Mouse (Mus musculus): ENCODE results near the gene Prss21. TPM values are rescaled to one million over a fixed set of nuclear protein-coding genes. Genes with fewer than 3 reads are reported as not detected.

The Prss21 gene
- polyA plus RNA-seq (2015; fragmentation: Nextera tagmentation; extraction: Ambion mirVana), result not detected in 2 replicates

- no peak within 1 kb of the TSS for H3K27ac ChIP-seq (ENCODE audit: low read length)
- no peaks in the 10 kb centered on the region for H3K4me1 ChIP-seq (ENCODE audit: insufficient read depth, low read length)
- no peak for ATAC-seq (ENCODE audit: low FRiP score, low TSS enrichment)
- no peaks in the 10 kb centered on the region for H3K9me3 ChIP-seq (ENCODE audit: low read length)
- WGBS, result 84% methylated on average over 15 of the region's 15 CpGs
- H3K4me2 ChIP-seq (replicated peaks; ENCODE audit: low read depth, low read length), result no peak within 1 kb of the TSS
- no peak within 1 kb of the TSS for H3K9ac ChIP-seq (replicated peaks; ENCODE audit: low read length)
- H3K4me3 ChIP-seq (ENCODE audit: low read length), result no peak within 1 kb of the TSS
- H3K36me3 ChIP-seq (ENCODE audit: insufficient read depth, low read length), result no peaks in the 10 kb centered on the region
- no peaks in the 10 kb centered on the region for H3K27me3 ChIP-seq (ENCODE audit: insufficient read depth, low read length)
Measured at GRCm38 (mm10) chr17:23867756-23868155, at the start of gene Prss21. TSS of gene Prss21 (plus strand) at chr17:23868056.

DNA sequence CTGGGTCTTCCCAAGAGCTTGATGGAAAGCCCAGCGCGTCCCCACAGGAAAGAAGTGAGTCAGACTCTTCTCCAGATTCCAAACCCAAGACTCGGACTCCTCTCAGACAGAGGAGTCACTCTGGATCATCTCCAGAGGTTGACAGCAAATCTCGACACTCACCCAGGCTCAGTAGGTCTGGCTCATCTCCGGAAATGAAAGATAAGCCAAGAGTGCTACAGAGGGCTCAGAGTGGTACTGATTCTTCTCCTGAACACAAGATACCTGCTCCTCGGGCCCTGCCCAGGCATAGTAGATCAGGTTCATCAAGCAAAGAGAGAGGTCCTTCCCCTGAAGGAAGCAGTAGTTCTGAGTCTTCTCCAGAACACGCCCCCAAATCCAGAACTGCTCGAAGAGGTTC is 49.3 kb upstream of the Prss21 start:
- Histone ChIP-seq H3K4me3 (ENCODE audit: low read length) (no peak overlapping the region), H3K4me2 (replicated peaks; ENCODE audit: low read depth, low read length) (no peak overlapping the region), H3K9ac (replicated peaks; ENCODE audit: low read length) (no peak overlapping the region), H3K4me1 (ENCODE audit: insufficient read depth, low read length) (no peaks in the 10 kb centered on the region), H3K27me3 (ENCODE audit: insufficient read depth, low read length) (no peaks in the 10 kb centered on the region), H3K27ac (ENCODE audit: low read length) (no peak overlapping the region), H3K36me3 (ENCODE audit: insufficient read depth, low read length) (peaks cover 96% of the 10 kb centered on the region), H3K9me3 (ENCODE audit: low read length) (peaks cover 53% of the 10 kb centered on the region)
- over 99% methylated on average over 8 of the region's 8 CpGs for WGBS
- no peak for ATAC-seq (ENCODE audit: low FRiP score, low TSS enrichment)

- H3K27me3 ChIP-seq (ENCODE audit: insufficient read depth, low read length), result no peaks in the 10 kb centered on the region
- ATAC-seq (ENCODE audit: low FRiP score, low TSS enrichment), result no peak
- WGBS, result 98% methylated on average over 25 of the region's 25 CpGs
- H3K9ac ChIP-seq (replicated peaks; ENCODE audit: low read length), result no peak overlapping the region
- H3K4me3 ChIP-seq (ENCODE audit: low read length), result no peak overlapping the region
- H3K9me3 ChIP-seq (ENCODE audit: low read length), result peaks cover 53% of the 10 kb centered on the region
- no peak overlapping the region for H3K27ac ChIP-seq (ENCODE audit: low read length)
- no peak overlapping the region for H3K4me2 ChIP-seq (replicated peaks; ENCODE audit: low read depth, low read length)
- no peaks in the 10 kb centered on the region for H3K4me1 ChIP-seq (ENCODE audit: insufficient read depth, low read length)
- peaks cover 97% of the 10 kb centered on the region for H3K36me3 ChIP-seq (ENCODE audit: insufficient read depth, low read length)
Measured at GRCm38 (mm10) chr17:23819235-23819634, 48.6 kb upstream of the Prss21 start.

DNA sequence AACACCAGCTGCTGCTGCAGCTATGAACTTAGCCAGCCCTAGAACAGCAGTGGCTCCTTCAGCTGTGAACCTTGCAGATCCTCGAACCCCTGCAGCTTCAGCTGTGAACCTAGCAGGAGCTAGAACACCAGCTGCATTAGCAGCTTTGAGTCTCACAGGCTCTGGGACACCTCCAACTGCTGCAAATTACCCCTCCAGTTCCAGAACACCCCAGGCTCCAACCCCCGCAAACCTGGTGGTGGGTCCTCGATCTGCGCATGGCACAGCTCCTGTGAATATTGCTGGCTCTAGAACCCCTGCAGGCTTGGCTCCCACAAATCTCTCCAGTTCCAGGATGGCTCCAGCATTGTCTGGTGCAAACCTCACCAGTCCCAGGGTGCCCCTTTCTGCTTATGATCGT is 47.1 kb upstream of the Prss21 start:
- no peak overlapping the region for H3K9ac ChIP-seq (replicated peaks; ENCODE audit: low read length)
- no peaks in the 10 kb centered on the region for H3K27me3 ChIP-seq (ENCODE audit: insufficient read depth, low read length)
- no peak overlapping the region for H3K4me3 ChIP-seq (ENCODE audit: low read length)
- ATAC-seq (ENCODE audit: low FRiP score, low TSS enrichment), result no peak
- WGBS, result 96% methylated on average over 5 of the region's 5 CpGs
- H3K9me3 ChIP-seq (ENCODE audit: low read length), result peaks cover 45% of the 10 kb centered on the region
- H3K4me2 ChIP-seq (replicated peaks; ENCODE audit: low read depth, low read length), result no peak overlapping the region
- H3K27ac ChIP-seq (ENCODE audit: low read length), result no peak overlapping the region
- H3K4me1 ChIP-seq (ENCODE audit: insufficient read depth, low read length), result no peaks in the 10 kb centered on the region
- H3K36me3 ChIP-seq (ENCODE audit: insufficient read depth, low read length), result peaks cover 99% of the 10 kb centered on the region

DNA sequence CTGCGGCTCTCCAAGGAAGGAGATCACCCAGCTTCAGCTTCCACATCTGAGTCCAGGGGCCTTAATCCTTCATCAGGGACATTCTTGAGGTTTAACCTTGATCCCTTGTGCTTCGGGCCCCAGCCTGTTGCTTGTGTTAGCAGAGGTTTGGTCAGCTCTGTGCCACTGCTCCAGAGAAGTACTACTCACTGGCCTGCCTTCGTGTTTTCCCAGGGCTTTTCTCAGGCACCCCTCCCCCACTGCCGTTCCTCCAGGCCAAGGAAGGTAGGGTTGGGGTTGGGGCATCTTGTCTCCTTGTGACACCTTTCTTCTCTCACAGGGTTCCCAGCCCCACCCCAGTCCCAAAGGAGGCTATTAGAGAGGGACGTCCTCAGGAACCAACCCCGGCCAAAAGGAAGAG is 45.8 kb upstream of the Prss21 start:
- WGBS, result 81% methylated on average over 6 of the region's 6 CpGs
- no peak overlapping the region for H3K4me2 ChIP-seq (replicated peaks; ENCODE audit: low read depth, low read length)
- no peak overlapping the region for H3K9ac ChIP-seq (replicated peaks; ENCODE audit: low read length)
- H3K9me3 ChIP-seq (ENCODE audit: low read length), result peaks cover 31% of the 10 kb centered on the region
- no peak overlapping the region for H3K27ac ChIP-seq (ENCODE audit: low read length)
- no peak overlapping the region for H3K4me3 ChIP-seq (ENCODE audit: low read length)
- peaks cover under 1% of the 10 kb centered on the region; the same call in 1 of the 2 replicates for H3K4me1 ChIP-seq (ENCODE audit: insufficient read depth, low read length)
- H3K36me3 ChIP-seq (ENCODE audit: insufficient read depth, low read length), result peaks cover 96% of the 10 kb centered on the region
- no peaks in the 10 kb centered on the region for H3K27me3 ChIP-seq (ENCODE audit: insufficient read depth, low read length)
- no peak for ATAC-seq (ENCODE audit: low FRiP score, low TSS enrichment)

- H3K27ac ChIP-seq (ENCODE audit: low read length), result no peak overlapping the region
- no peaks in the 10 kb centered on the region for H3K27me3 ChIP-seq (ENCODE audit: insufficient read depth, low read length)
- H3K4me3 ChIP-seq (ENCODE audit: low read length), result no peak overlapping the region
- H3K9ac ChIP-seq (replicated peaks; ENCODE audit: low read length), result no peak overlapping the region
- peaks cover 10% of the 10 kb centered on the region for H3K4me1 ChIP-seq (ENCODE audit: insufficient read depth, low read length)
- H3K4me2 ChIP-seq (replicated peaks; ENCODE audit: low read depth, low read length), result no peak overlapping the region
- peaks cover 91% of the 10 kb centered on the region for H3K36me3 ChIP-seq (ENCODE audit: insufficient read depth, low read length)
- ATAC-seq (ENCODE audit: low FRiP score, low TSS enrichment), result no peak
- peaks cover 22% of the 10 kb centered on the region for H3K9me3 ChIP-seq (ENCODE audit: low read length)
- 76% methylated on average over 16 of the region's 16 CpGs for WGBS
Measured at GRCm38 (mm10) chr17:23823018-23823417, 44.8 kb upstream of the Prss21 start.

GRCm38 (mm10) chr17:23823614-23824013 is 44.2 kb upstream of the Prss21 start:
- 93% methylated on average over 12 of the region's 12 CpGs for WGBS
- H3K4me1 ChIP-seq (ENCODE audit: insufficient read depth, low read length), result peaks cover 11% of the 10 kb centered on the region
- no peak overlapping the region for H3K4me2 ChIP-seq (replicated peaks; ENCODE audit: low read depth, low read length)
- H3K4me3 ChIP-seq (ENCODE audit: low read length), result no peak overlapping the region
- no peak for ATAC-seq (ENCODE audit: low FRiP score, low TSS enrichment)
- peaks cover 16% of the 10 kb centered on the region for H3K9me3 ChIP-seq (ENCODE audit: low read length)
- H3K36me3 ChIP-seq (ENCODE audit: insufficient read depth, low read length), result peaks cover 85% of the 10 kb centered on the region
- H3K9ac ChIP-seq (replicated peaks; ENCODE audit: low read length), result no peak overlapping the region
- H3K27ac ChIP-seq (ENCODE audit: low read length), result no peak overlapping the region
- no peaks in the 10 kb centered on the region for H3K27me3 ChIP-seq (ENCODE audit: insufficient read depth, low read length)

DNA sequence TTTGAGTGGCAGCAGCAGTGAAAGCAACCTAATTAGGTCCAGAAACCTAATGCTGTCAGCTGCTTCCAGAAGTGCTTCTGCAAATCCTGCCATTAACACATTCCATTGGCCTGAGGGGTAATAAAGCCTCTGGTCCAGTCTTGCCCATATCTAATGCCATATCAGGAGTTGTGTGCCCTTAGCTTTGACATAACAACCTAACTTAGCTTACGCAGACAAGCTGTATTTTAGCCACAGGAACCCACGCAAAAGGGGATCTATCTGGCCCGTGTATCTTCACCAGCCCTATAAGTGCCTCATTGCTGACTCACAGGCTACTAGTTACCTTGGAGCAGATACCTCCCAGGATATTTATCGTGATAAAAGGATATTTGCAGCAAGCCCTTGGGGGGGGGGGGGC is 42.3 kb upstream of the Prss21 start:
- Histone ChIP-seq H3K4me3 (ENCODE audit: low read length) (no peak overlapping the region), H3K4me1 (ENCODE audit: insufficient read depth, low read length) (peaks cover 11% of the 10 kb centered on the region), H3K9me3 (ENCODE audit: low read length) (no peaks in the 10 kb centered on the region), H3K4me2 (replicated peaks; ENCODE audit: low read depth, low read length) (no peak overlapping the region), H3K36me3 (ENCODE audit: insufficient read depth, low read length) (peaks cover 65% of the 10 kb centered on the region), H3K27me3 (ENCODE audit: insufficient read depth, low read length) (no peaks in the 10 kb centered on the region), H3K9ac (replicated peaks; ENCODE audit: low read length) (no peak overlapping the region), H3K27ac (ENCODE audit: low read length) (no peak overlapping the region)
- WGBS, result 85% methylated on average over 4 of the region's 4 CpGs
- no peak for ATAC-seq (ENCODE audit: low FRiP score, low TSS enrichment)

DNA sequence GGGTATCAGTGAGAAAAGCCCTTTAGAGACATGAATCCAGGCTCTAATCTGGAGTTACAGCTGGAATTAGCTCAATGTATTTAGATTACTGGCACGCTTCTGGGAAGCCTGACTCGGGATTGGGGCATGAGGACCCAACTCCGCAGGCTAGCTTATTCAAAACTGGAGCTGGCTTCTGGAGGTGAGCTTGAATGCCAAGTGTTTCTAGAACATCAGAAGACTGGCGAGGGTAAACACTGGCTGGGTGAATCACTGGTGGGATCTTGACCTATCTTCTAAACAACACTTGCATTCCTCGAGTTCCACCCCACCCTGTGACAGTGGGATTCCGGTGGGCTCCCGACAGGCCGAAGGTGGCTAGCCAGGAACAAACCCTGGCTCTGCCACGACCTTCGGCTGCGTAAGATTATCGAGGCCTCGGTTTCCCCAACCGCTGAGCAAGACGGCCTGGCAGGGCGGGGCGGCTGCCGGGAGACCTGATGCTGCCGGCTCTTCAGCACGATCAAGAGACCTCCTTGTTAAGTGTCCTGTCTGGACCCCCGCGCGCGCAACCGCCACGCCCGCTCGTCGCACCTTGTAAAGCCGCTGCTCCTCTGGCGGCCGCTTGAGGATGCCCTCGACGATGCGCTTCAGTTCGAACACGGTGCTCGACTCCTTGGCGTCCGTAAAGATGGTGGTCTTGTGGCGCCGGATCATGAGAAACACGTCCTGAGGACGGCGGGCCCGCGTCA is 39.4 kb upstream of the Prss21 start:
- peak; percentile 83 for ATAC-seq (ENCODE audit: low FRiP score, low TSS enrichment)
- Histone ChIP-seq H3K4me2 (replicated peaks; ENCODE audit: low read depth, low read length) (peak overlapping the region; percentile 86), H3K27me3 (ENCODE audit: insufficient read depth, low read length) (0 out of 2 replicates have a peak, but pooled peaks cover 4% of the 10 kb centered on the region), H3K4me1 (ENCODE audit: insufficient read depth, low read length) (peaks cover 11% of the 10 kb centered on the region), H3K9me3 (ENCODE audit: low read length) (no peaks in the 10 kb centered on the region), H3K27ac (ENCODE audit: low read length) (peak overlapping the region; percentile 74), H3K9ac (replicated peaks; ENCODE audit: low read length) (peak overlapping the region; percentile 87), H3K4me3 (ENCODE audit: low read length) (peak overlapping the region; percentile 90), H3K36me3 (ENCODE audit: insufficient read depth, low read length) (peaks cover 38% of the 10 kb centered on the region)
- under 1% methylated on average over 45 of the region's 47 CpGs for WGBS

GRCm38 (mm10) chr17:23829064-23829619 is 38.7 kb upstream of the Prss21 start, which contains the start of gene Elob:
TSS of gene Elob (minus strand) at chr17:23829136.
- Histone ChIP-seq H3K9ac (replicated peaks; ENCODE audit: low read length) (peak within 1 kb of the TSS; percentile 87), H3K27me3 (ENCODE audit: insufficient read depth, low read length) (0 out of 2 replicates have a peak, but pooled peaks cover 4% of the 10 kb centered on the region), H3K4me1 (ENCODE audit: insufficient read depth, low read length) (peaks cover 11% of the 10 kb centered on the region), H3K4me3 (ENCODE audit: low read length) (peak within 1 kb of the TSS; percentile 90), H3K36me3 (ENCODE audit: insufficient read depth, low read length) (peaks cover 31% of the 10 kb centered on the region), H3K9me3 (ENCODE audit: low read length) (no peaks in the 10 kb centered on the region), H3K4me2 (replicated peaks; ENCODE audit: low read depth, low read length) (peak within 1 kb of the TSS; percentile 86), H3K27ac (ENCODE audit: low read length) (peak within 1 kb of the TSS; percentile 97)
- WGBS, result under 1% methylated on average over 38 of the region's 42 CpGs
- peak; percentile 93 for ATAC-seq (ENCODE audit: low FRiP score, low TSS enrichment)

Measured in kidney, embryonic 16.5 days (tissue).